Mouse (Mus musculus) T-helper 17 cell (primary cell): ENCODE data around the gene Dpep2nb.

Experiments used
- in situ Hi-C, 2 experiments: fragments of 300-600 bp; cut with MboI, MseI; formaldehyde crosslinking; loops; 1 replicate in 1 of 2; 2 replicates in 1 of 2; pipeline ENCODE4 v1.15.1; 2025; ENCODE audit warnings: high pct_unique_total_duplicates in 2 of 2

Dpep2nb gene

DNA sequence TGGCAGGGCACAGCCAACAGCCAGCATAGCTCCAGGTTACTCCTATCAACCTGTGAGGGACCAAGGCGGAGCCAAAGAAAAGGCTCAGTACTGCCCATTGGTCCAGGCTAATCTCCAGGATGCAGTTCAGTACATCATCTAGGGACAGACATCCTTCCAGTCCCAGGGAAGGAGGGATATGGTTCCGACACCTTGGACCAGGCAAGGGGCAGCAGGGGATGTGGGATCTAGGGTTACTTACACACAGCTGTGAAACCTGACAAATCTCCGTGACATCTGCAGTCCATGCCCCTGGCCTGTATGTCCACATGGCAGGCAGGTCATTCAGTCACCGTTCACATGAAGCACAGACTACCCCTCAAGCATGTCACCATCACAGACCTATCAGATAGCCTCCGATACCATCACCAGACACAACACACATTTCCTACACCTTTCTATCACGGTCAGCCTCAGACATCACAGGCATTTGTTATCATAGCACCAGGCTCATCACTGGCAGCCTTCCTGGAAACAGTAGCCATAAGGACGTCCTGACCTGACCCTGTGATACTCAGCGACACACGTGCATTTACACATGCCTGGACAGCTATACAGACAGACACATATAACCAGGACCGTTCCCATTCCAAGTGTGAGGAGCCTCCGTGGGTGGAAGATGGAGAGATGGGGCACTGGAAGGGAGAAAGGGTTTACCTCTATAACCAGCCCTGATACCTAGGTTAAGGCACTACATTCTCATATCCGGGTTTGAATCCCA lies 41.1 kb downstream of the Dpep2nb start:
- in situ Hi-C loops = no loop called here

DNA sequence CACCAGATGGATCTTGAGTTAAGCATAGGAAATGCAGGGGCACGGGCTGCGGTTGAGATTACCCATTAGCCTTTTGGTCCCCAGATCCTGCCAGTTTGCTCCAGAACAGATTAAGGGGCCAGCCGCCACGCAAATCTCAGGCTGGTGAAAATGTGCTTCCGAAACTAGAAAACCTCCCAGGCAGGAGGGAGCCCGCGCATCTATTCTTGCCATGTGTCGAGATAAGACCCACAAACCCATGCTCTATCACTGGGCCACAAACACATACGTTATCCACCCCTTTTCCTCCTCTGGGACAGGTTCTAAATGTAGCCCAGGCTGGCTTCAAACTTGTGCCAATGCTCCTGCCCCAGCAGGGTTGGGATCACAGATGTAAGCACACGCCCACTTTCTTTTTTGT lies 44.2 kb downstream of the Dpep2nb start:
- in situ Hi-C loops = no loop called here

DNA sequence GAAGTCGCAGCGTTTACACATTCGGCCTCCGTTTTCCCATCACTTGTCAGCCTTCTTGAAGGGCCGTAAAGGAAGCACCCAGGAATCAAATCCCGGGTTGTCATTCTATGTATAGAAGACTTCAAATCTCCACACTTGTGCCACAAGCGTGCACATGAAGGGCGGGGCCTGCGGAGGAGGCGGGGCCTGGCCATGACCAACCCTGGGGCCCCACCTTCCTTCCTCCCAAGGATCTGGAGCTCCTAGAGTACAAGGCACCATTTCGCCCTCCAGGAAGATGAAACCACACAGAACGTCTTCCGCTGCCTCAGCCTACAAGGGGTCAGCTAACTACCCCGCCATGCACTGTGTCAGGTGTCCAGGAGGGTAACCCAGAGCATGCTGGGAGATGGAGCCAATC lies 44.7 kb downstream of the Dpep2nb start:
- in situ Hi-C loops = no loop called here

DNA sequence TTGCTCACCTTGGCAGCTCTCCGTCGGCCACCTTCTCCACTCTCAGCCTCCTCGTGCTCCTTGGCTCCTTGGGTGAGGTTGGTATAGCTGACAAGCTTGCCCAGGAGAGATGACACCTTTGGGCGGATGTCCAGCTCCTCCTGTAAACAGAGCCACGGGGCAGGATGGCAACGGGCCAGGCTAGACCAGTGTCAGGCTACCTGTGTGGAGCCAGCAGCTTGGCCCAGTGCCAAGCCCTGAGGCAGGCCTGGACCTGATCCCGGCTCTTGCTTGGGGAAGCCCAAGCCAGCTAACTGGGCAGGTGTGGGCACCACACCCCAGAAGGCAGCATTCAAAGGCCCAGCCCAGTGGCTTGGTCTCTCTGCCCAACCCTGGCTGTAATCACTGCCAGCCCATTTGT lies 46.4 kb downstream of the Dpep2nb start:
- in situ Hi-C loops = no loop called here

DNA sequence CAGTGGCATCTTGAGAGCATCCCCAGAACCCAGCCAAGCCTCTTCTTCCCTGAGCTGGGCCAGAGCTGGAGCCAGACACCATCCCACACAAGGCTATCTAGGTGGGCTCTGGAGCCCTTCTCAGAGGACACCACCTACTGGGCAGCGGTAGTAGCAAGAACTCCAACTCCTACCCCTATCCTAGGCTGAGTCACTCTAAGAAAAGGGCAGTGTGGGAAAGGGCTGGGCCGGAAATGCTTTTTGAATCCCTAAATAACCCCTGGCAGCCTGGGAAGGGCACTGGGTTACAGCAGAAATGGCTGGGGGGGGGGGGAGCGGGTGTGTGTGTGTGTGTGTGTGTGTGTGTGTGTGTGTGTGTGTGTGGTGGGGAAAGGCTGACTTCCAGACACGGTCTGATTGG lies 48.0 kb downstream of the Dpep2nb start:
- in situ Hi-C loops = no loop called here

DNA sequence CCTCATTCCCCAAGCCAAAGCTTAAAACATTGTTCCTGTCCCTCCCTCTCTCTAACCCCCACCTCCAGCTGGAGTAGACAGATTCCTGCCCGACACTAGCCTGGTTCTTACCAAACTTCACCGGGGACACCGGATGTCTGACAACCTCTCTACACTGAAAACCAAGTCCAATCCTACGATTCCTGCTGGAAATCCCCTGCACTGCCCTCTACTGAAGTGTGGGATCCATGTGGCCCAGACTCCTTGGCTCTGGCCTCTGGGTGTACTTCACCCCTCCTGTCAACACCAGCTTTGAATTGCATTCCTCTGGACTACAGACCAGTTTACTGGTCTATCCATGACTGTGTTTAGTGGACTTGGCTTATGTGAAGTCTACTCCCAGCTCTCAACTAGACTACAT lies 49.2 kb downstream of the Dpep2nb start:
- in situ Hi-C loops = no loop called here

DNA sequence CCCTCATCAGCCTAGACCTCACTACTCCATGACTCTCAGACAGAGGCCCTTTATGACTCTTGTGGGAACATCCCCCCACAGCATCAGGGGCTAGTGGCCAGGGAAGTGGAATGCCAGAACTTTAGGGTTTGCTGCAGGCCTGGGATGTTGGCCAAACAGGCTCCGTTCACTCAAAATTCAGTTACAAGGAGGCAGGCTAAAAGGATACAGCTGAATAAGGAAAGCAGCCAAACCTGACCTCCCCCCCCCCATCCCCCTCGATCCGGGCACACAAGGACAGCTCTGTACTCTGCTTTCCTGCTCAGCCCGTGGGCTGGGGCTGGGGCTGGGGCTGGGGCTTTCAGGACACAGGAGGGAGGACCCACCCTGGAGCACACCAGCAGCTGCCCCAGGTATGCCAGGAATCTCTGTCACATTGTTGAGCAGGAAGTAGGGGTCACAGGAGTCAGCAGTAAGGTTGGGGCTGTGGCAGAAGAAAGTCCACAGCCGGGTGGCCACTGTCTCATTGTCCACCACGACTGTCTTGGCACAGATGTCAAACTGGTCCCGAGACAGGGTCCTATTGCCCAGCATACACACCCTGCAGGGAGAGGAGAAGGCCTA lies 54.6 kb downstream of the Dpep2nb start:
- in situ Hi-C loops = no loop called here

DNA sequence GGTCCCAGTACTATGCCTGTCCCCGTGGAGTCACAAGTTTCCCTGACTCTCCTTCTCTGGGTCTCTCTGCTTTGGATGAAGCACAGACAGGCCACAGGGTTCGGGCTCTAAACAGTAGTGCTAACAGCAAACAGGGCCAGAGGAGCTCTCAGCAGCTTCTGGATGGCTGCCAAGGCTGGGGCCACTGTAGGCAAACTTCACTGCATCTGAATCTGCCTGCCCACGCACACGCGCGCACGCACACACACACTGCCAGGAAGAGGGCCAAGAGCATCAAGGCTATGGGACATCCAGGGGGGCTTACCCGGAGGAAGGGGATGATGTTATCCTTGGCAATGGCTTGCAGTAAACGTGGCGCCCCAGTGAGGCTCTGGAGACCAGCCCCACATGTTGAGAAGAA lies 56.4 kb downstream of the Dpep2nb start:
- in situ Hi-C loops = no loop called here
